Mouse (Mus musculus) small intestine, adult 2 months (tissue): ENCODE results near the gene Drd4.

Source experiments
- CTCF ChIP-seq: fragments of 200-500 bp; IDR thresholded peaks from 2 replicates; pipeline ENCODE4 v1.5.1; 2012; ENCODE audit warnings: low read depth, mild to moderate bottlenecking, control low read depth, inconsistent platforms, low read length, moderate library complexity, mixed read lengths; ENCODE audit not compliant: insufficient replicate concordance, insufficient read length; ENCODE audit errors: extremely low read depth
- POLR2A ChIP-seq: fragments of 200-500 bp; IDR thresholded peaks from 2 replicates; pipeline ENCODE4 v1.6.1; 2012; ENCODE audit warnings: low read depth, mild to moderate bottlenecking, control low read depth, inconsistent platforms, low read length, moderate library complexity

DNA sequence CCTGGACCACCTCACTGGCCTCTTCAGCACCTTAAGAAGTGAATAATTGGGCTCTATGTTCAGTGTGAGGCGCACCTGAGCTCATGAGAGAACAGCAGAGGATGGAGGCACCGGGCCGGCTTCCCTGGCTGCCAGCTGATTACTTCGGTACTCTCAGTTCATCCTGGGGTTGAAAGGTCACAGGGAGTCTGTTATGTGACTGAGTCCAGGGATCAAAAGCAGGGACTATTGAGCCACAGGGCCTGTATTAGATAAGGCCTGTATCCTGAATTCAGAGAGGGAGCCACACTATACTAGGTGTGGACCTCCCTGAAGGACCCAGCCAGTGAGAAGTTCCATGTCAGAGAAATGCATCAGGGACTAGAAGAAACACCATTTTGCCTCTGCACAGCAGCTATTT, 12.7 kb downstream of the Drd4 start:
- no peak for TF ChIP-seq CTCF
- no peak for TF ChIP-seq POLR2A
